Mouse (Mus musculus) MN1 (cell line): ENCODE results near the gene Eif3m.
"Not testable (repeated sequence)": the region's sequence is repeated elsewhere in the genome, so short reads cannot be mapped to it uniquely, and the experiment has no call there.

ENCODE experiments used
- DNase-seq: peaks from one replicate; pipeline ENCODE4 v3.0.0-alpha.2; 2016; ENCODE audit warnings: low spot score

Eif3m gene

DNA sequence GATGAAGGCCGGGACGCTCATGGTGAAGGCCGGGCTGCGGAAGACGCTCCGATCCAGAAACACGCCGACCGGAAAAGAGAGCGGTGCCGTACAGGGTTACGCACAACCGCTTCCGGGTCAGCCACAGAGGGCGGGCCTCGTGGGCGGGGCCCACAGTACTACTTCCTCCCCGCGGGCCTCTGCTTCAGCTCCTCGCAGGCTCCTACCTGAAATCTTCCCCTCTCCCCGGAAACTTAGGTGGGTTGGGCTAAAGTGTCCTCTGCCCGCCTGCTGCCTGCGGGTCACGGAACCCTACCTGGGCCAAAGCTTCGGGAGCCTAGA is at the start of gene Eif3m:
TSS of gene Eif3m (minus strand) at position 114 of the 321 bp plus-strand sequence.
- DNase-seq = peak; percentile 93

DNA sequence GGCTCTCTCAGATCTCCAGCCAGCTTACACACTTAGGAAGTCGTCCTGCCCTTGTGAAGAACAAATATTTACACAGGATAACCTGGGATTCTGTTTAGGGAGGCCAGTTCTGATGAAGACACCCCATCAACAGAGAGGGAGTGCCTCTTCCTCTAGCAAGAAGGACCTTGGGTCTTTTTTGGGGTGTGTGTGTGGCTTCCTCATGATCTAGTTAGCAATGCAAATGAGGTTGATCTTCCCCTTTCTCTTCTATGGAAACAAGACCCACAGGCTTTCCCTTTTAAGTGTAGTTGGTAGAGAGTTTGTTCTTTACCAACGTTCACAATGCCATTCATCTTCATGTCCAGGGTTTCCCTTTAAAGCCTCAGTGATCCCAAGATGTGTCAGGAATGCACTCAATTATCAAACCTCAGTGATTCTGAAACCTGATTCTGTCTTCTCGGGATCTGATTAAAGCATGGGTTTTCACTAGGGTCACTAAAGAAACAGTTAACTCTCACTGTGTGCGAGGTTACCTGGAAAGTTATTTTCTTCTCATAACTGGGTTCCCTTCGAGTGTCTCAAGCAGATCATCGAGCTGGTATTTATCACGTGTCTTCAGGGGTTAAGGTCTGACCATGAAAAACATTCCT is 46.0 kb upstream of the Eif3m start:
- DNase-seq = no peak

DNA sequence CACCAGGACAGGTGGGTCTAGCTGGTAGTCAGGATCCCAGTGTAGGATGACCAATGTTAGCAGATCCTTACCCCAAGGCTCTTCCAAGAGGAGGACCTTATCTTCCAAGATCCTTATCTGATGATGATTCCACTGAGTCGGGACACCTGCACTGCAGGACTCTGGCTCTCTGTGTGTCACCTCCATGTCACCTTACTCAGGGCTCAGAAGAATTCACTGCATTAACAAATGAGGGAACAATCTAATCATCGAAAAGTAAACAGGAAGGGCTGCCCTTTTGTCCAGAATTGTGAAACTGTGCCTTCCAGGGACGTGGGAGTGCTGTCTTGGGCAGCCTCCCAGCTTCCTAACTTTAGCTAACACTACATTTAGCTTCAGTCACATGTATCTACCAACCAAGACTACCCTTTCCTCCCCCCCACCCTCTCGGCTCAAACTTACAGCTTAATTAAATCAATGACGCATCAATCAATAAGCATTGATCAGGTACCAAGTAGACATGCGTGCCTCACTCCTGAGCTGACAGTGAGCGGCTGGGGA is 41.8 kb upstream of the Eif3m start:
- DNase-seq = no peak

DNA sequence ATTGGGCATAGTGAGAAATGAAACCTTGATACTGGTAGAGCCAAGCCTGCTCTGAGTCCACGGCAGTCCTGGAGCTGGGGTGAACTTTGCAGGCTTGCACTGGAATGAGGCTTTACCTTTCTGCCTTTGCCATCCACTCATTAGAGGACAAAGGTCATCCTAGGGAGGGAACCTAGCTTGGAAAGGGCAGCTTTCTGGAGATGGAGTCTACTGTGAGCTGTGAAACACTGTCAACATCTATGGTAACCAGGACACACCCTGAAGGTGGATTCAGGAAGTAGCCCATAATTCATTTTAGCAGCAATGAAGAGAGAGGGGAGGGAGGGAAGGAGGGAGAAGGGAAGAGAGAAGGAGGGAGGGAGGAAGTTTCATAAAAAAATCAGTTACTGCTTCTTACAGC is 38.6 kb upstream of the Eif3m start:
- no peak for DNase-seq

DNA sequence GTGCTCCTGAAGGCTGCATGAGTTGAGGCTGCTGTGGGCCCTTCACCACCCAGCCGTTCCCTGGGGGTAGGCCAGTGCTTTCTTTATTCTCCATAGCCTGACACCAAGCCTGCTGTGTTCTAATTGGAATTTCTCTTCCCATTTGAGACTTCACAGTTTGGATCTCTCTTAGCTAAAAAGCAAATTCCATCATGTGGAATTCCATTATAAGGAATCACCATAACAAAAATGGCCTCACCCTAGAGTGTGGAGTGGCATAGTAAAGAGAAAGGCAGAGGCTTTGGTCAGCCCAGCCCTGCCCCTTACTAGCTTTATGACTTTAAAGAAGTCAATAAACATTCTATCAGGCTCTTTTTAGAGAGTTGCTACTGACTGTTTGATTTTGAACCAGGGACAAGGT is 31.4 kb upstream of the Eif3m start:
- DNase-seq = no peak

DNA sequence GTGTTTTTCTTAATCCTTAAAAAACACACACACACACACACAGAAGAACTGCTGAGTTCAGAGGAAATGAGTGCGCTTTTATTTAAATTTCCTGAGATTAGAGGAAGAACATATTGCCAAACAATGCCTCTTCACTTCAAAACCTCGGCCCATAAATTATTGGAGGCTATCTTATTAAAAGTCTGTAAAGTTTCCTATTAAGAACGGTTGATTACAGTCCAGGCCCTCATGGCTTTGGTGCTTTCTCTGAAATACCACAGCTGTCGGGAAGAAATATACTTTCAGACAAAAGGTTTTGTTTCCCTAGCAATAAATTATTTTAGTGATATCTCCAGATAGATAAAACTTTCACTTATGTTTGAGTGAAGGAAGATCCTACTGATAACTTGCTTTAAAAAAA is 26.3 kb upstream of the Eif3m start:
- no peak for DNase-seq

DNA sequence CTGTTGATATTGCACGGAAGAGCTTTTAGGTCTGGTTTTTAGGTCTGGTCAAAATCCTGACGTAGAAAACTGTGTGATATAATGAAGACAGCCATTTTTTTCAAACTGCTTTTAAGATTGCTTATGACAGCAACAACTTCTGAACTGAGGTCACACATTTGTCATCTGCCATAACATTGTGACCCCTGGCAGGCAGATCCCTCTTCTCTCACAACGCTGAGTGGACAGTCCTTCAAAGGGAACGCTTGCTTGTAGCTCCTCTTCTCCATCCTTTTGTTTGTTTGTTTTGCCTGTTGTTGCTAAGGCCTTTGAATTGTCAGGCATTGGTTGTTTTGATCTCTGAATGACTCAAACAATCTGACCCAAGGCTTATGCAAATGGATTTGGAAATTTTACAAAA is 24.0 kb upstream of the Eif3m start:
- DNase-seq = no peak

DNA sequence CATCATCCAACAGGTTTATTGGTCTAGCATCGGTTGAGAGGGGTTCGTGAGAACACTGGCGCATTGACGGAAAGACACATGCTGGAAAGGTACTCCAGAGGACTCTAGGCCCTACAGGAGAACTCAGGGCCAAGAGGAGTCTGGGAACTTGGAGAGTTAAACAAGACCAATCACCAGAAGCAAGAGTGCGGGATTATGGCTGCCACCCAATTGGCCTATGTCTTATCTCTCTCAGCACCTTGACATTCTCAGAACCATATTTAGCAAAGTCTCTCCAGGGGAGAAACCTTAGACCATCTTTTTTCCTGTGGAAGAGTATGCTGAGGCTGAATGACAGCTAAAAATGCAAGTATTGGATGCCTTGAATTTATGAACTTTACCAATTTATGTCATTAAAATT is 22.0 kb upstream of the Eif3m start:
- DNase-seq = no peak

DNA sequence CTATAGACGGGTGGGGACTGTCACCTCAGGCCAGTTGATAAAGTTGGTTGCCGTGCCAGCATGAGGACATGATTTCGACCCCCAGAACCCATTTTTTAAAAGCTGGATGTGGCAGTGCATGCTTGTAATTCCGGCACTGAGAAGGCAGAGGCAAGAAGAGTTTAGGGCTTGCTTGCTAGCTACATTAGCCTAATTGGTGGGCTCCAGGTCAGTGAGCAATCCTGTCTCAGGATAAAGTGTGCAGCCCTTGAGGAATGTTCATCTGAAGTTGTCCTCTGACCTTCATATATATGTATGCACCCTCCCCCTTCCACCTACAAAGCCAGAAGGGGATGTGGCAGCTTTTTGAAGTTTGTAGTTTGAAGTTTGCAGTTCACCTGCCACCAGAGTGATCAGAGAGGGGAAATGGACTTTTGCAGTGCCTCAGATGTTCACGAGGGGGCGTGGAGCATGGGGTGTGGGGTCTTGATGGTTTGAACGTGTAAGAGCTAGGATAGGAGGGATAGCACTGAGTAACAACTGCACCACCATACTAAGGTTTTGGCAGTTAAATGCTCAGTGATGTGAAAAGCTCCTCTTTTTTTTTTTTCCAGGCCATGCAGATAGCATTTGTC is 21.2 kb upstream of the Eif3m start:
- DNase-seq = no peak

DNA sequence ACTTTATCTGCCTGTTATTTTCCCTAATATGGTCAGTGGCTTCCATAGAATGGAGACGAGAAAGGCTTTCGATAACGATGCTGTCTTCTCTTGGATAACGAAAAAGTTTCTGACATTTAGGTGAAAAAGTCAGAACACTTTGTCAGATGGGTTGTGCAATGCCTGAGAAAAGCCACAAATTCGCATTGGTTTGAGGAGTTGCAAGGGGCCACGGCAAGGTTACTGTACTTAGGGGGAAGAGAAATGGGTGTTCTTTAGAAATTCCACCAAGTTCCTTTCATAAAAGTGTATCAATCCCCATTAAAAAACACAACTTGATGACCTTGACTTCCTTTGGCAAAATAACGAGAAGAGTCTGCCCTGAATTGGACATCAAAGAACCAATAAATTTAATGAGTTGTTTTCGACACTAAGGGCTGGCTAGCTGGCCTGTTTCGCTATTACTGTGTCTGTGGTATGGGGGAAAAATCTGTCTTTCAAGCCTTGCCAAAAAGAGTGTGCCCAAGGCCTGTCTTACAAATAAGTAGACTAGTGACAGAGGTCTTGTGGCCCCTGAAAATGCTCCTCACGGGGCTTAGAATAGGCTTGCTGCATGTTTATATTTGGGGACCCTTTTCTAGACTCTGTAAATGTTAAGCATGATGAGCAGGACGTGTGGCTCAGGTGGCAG is 19.7 kb upstream of the Eif3m start:
- DNase-seq = no peak

DNA sequence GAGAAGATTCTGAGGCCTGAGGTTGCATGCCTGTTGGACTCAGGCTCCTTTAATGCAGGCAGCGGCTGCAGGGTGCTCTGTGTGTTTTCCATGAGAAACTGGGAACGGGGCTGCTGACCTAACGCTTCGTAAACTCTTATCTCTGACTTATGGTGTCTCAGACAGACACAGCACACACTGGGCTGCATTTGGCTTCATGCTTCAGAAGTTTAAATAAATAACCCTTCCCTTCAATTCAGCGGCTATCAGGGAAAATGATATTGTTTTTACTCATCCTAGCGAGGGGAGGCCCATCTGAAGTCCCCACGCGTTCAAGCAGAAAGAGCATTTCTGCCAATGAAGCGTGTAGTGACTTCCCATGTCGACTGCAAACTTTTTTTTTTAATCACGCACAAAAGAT is 19.1 kb upstream of the Eif3m start:
- DNase-seq = no peak

DNA sequence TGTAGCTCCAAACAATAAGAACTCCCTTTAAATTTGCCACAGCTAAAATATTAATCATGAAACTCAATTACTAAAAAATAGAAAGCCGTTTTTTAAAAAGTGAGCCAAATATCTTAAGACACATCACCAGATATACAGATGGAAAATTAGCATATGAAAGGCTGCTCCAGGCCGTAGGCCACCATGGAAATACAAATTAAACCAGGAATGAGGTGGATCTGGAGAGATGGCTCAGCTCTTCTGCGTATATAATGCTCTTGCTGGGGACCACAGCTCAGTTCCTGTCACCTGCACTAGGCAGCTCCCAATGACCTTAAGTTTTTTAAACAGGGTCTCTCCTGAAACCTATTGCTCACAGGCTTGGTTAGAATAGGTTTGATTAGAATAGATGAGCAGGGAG is 17.2 kb upstream of the Eif3m start:
- no peak for DNase-seq

DNA sequence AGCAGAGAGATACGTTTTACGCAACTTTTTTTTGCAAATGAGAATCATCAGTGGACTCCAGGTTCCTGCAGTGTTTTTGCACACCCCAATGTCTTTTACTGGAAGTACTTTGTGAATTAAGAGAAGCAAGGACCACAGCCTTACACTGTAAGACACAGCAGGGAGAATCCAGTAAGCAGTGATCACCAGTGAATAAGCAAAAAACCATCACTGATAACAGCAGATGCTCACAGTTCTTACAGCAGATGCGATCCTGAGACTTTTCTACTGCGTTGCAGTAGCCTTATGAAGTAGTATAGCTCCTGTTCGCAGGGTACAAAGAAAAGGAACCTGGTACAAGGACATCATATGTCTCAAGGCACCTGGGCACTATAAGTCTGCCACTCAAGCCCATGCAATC is 13.6 kb upstream of the Eif3m start:
- no peak for DNase-seq

DNA sequence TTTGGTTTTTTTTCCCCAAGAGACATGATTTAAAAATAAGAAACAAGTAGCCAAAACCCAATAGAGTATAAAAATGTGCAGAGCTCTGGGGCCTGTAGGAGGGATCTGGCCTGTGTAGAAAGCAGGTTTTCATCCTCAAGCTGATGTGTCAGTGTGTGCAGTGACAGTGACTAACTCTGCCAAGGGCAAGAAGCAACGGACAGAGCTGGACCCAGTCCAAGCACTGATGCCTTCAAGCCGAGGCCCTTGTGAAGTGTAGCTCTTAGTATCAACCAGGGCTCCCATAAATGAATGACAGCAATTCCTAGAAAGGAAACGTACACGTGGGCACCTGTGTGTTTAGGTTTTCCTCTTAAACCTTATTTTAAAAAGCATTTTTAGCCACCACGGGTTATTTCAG is 11.9 kb upstream of the Eif3m start:
- no peak for DNase-seq

DNA sequence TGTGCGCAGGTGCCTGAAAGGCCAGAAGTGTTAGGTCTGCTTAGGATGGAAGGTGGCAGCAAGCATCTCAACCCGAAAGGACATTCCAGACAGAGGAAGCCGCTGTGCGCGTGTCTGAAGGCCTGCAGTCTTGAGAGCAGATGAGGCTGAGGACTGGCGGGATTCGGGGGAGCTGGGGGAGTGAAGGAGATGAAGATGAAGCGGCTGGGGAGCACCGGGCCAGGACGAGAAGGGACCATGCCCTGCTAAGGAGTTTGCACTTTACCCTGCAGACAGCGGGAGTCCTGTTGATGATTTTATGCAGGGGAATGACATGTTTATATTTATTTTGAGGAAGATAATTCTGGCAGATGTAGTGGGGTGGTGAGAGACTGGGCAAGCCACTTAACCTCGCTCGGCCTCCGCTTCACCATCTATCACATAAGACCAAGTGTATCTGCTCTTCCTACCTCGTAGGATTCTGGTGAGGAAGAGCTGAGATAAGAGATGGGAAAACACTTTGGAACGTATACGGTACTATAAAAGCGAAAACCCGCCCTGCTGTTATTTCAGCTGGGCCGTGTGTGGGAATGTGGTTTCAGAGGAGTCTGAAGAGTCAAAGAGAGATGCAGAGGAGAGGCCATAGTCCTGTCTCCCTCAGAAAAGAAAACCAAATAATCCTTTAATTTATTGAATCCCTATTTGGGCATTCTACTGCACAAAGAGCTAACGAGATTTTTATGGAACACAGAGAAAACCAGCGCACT is 10.2 kb upstream of the Eif3m start:
- no peak for DNase-seq

DNA sequence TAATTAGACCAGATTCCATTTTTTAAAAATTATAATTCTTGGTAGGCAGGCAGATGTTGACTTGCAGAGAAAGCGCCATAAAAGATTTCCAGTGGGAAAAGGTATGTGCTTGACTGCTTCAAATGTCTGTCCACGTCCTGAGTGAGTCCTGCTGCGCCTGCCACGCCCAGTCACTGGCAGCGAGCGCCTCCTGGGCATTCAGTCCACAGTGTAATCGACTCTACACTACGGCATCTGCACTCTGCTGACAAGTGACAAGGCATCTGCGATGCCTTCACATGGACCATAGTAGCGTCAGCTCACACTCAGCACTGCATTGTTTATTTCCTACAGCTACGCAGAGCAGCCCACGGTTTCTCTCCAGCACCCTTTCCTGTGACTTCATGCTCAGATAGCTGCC is 8.7 kb upstream of the Eif3m start:
- DNase-seq = not testable (repeated sequence)

DNA sequence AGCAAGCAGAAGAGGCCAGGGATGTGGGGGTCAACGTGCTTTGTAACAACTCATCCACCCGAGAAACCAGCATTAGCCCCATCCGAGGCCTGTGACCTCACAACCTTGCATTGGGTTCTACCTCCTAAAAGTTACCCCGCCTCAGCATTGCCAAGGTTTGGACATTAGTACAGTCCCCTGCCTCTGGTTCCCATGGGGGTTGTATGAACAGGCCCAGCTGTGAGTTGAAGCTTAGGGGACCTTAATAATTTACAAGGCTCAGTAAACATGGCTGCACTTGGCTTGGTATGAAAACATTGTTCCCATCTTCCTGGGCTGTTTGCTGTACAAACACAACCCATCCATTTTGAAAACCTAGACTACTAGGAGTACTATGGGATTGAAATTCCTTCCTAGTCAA is 6.9 kb upstream of the Eif3m start:
- no peak for DNase-seq

DNA sequence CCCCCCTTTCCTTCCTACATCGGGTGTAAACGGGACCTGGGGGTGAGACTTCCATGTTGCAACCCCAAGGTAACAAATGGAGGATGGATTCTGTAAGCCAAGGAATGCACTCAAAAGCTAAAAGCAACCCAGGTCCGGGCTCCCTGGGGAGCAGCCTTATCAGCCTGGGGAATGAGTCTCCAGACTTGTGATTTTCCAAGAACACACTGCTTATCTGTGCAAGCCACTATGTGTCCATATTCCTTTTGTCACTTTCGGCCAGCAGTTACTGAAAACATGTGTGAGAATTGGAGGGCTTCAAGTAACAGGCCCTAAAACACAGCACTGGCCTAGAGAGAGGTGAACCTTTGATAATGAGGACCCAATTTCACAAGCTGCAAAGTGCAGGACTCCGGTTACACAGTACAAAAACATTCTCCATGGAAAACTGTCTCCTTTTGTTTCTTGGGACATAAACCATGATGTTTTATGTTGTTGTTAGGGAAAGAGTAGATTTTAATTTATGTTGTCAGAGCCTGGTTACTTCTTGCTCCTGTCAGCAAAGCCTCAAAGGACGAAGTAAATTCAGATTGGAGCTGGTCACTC is 6.2 kb upstream of the Eif3m start:
- DNase-seq = no peak

DNA sequence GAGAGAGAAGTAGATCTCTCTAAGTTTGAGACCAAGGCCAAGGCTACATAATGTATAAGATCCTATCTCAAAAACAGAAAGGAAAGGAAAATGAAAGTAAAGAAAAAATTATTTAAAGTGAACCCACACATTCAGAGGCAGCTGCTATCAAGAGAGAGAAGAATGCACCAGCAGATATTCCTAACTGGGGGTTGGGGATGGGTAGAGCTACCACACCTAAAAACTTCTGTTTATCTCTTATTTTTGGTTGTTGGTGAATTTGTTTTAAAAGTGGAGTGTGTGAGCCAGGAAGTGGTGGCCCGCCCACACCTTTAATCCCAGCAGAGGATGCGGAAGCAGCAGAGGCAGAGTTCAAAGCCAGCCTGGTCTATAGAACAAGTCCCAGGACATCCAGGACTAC is 5.0 kb upstream of the Eif3m start:
- no peak for DNase-seq

DNA sequence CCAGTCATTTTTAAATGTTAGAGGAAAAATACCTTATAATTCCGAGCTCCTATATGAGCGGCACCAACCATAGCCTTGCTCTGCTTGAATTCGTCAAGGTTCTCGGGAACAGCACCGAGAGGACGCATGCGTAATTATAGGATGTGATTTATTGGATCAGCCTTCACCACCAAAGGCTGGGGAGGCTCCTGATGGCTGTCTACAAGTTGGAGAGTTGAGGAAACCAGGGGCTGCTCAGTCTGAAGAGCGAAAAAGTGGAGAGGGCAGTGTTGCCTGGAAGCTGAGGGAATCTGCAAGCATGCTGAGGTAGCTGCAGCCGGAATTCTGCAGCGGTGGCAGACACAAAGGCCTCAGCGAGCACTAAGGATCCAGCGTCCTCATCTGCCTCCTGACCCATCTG is 4.4 kb upstream of the Eif3m start:
- DNase-seq = no peak

DNA sequence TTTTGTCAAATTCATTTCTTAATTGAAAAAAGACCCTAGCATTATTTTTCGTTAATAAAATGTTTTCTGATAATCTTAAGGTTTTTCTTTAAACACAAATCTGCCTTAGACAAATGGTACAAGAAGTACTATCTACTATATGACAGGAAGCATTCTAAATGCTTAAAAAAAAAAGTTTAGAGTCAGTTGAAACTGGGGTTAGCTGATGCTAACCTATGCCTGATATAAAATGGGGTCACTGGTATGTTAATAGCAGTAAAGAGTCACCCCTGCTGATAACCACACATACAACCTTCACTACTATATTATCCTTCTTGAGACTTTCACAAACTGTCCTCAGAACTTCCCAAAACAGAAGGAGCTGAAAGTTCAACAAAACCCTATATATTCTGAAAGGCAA is 2.6 kb upstream of the Eif3m start:
- DNase-seq = no peak

DNA sequence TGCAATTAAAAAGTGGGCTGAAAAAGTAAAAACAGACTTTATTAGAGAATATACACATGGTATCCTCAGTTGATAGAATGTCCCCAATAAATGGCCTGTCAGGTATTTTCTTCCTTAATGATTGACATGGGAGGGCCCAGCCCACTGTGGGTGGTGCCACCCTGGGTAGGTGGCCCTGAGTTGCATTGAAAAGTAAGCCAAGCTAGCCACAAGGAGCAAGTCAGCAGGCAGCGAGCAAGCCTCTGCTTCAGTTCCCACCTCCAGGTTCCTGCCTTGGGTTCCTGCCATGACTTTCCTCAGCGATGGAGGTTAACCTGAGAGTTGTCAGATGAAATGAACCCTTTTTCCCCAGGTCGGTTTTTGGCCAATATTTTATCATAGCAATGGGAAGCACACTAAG is 922 bp upstream of the Eif3m start:
- DNase-seq = no peak
